Mouse (Mus musculus) forebrain, embryonic 16.5 days (tissue): ENCODE measurements around the gene Ifi208. TPM values are rescaled to one million over a fixed set of nuclear protein-coding genes. Genes with fewer than 3 reads are reported as not detected.
"Not testable (repeated sequence)": the region's sequence is repeated elsewhere in the genome, so short reads cannot be mapped to it uniquely, and the experiment has no call there.

Source experiments
- ATAC-seq: fragments of 200-750 bp; cut with Nextera tagmentation; 2 replicates; pipeline ENCODE4 v1.8.0; 2017; ENCODE audit warnings: mild to moderate bottlenecking, moderate library complexity
- H3K27ac ChIP-seq: fragments of 300-500 bp; sonication (generic); 2 replicates; pipeline ENCODE4 v1.5.1; 2014; ENCODE audit warnings: low read length, control low read depth
- H3K27me3 ChIP-seq: fragments of 300-500 bp; sonication (generic); replicated peaks from 2 replicates; pipeline ENCODE4 v1.6.1; 2014; ENCODE audit warnings: low read length; ENCODE audit not compliant: control insufficient read depth, insufficient read depth
- H3K36me3 ChIP-seq: fragments of 300-500 bp; sonication (generic); 2 replicates; pipeline ENCODE4 v1.6.1; 2014; ENCODE audit not compliant: control insufficient read depth, insufficient read depth
- H3K4me1 ChIP-seq: fragments of 300-500 bp; sonication (generic); replicated peaks from 2 replicates; pipeline ENCODE4 v1.6.1; 2014; ENCODE audit warnings: low read length; ENCODE audit not compliant: control insufficient read depth, insufficient read depth
- H3K4me2 ChIP-seq: fragments of 300-500 bp; sonication (generic); 2 replicates; pipeline ENCODE4 v1.6.1; 2014; ENCODE audit warnings: mild to moderate bottlenecking, low read length, control low read depth
- H3K4me3 ChIP-seq: fragments of 300-500 bp; sonication (generic); replicated peaks from 2 replicates; pipeline ENCODE4 v1.5.1; 2014; ENCODE audit warnings: mild to moderate bottlenecking, low read length, control low read depth
- H3K9ac ChIP-seq: fragments of 300-500 bp; sonication (generic); replicated peaks from 2 replicates; pipeline ENCODE4 v1.6.1; 2014; ENCODE audit warnings: low read depth, low read length, control low read depth
- H3K9me3 ChIP-seq: fragments of 300-500 bp; sonication (generic); 2 replicates; pipeline ENCODE4 v1.6.1; 2016; ENCODE audit warnings: low read length; ENCODE audit not compliant: control insufficient read depth
- WGBS: fragments of 180-500 bp; shearing (Covaris S2); extraction: QIAGEN DNeasy Blood & Tissue Kit; methylation state at CpG from one replicate; pipeline ENCODE4 v1.1.7; 2014; 5-methylcytosine and 5-hydroxymethylcytosine counted together
- microRNA-seq: library from miRNA; unstranded; fragments of <30 nt; microRNA quantifications from one replicate; pipeline ENCODE4, GENCODE M21; 2017
- polyA plus RNA-seq: library from polyadenylated mRNA; unstranded; fragments of >200 nt; fragmentation: Nextera tagmentation; extraction: Ambion mirVana; gene quantifications from 2 replicates; pipeline ENCODE4 v1.2.1, GENCODE M21; 2015

Ifi208 gene
- polyA plus RNA-seq, 1 experiment from 2014 or later: 0.06 TPM

DNA sequence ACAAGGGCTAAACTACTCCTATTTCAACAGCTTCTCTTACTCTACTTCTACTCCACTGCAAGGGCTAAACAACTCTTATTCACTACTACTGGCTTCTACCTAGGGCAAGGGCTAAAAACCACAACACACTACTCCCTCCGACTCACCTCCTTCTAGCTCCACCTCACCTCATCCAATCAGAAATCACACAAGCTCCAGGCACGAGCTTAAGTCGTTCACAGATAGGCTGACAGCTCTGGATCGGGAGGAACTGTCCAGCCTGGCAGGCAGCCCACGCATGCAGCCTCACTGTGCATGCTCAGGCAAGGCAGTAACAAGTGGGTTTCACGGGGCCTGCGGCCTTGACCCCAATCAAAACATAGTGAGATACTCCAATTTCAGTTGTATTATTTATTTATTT, 59.7 kb downstream of the Ifi208 start:
- Histone ChIP-seq H3K4me3 (no peak overlapping the region), H3K9me3 (no peaks in the 10 kb centered on the region), H3K27ac (no peak overlapping the region), H3K36me3 (no peaks in the 10 kb centered on the region), H3K4me1 (no peaks in the 10 kb centered on the region), H3K4me2 (no peak overlapping the region), H3K9ac (no peak overlapping the region), H3K27me3 (no peaks in the 10 kb centered on the region)
- 51% methylated on average over 7 of the region's 7 CpGs for WGBS
- ATAC-seq: no peak

DNA sequence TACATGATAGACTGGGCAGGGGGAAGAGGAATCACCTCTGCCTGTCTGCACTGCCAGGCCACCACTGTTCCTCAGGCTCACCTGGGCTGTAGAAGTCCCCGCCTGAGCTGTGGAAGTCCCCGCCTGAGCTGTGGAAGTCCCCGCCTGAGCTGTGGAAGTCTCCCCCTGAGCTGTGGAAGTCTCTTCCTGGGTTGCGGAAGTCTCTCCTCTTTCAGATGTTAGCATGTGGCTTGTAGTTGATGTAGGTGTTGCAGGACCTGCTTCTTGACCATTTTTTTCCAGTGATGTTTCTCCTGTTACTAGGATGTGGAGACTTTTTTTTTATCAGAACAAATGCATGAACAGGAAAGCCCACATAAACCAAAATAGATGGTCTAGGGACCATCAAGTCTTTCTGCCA, 61.5 kb downstream of the Ifi208 start:
- not testable (repeated sequence) for H3K36me3 ChIP-seq, H3K4me2 ChIP-seq, ATAC-seq, H3K27me3 ChIP-seq, H3K4me3 ChIP-seq, H3K9me3 ChIP-seq, H3K27ac ChIP-seq, H3K9ac ChIP-seq, H3K4me1 ChIP-seq
- WGBS: 88% methylated on average over 4 of the region's 4 CpGs

DNA sequence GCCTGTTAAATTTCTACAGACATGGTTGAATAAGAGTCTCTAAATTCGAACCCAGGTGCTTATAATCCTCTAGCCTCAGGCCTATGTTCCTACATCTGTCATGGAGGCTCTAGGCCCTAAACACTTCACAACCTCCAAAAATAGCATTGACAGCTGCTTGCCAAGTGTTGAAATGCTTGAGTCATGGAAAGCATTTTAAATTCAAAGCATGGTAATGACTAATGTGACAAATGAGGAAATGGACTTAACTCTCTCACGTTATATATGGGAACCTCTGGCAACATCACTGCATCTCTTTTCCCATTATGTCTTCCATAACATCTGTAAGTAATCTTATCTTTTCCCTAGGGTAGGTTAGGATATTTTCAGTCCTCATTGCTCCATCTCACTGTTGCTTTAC, 63.5 kb downstream of the Ifi208 start:
- no peak for ATAC-seq

DNA sequence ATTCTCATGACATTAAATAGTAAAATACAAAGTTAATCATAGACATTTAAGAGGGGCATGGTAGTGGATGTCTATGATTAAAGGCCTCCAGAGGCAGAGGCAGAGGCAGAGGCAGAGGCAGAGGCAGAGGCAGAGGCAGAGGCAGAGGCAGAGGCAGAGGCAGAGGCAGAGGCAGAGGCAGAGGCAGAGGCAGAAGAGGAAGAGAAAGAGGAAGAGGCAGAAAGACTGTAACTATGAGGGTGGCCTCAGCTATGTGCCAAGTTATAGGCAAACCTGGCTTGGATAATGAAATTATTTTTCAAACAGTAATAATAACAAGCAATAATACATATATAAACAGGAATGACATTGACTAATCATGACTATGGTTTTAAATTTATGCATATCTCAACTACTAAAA, 67.1 kb downstream of the Ifi208 start:
- Histone ChIP-seq H3K4me1 (no peaks in the 10 kb centered on the region), H3K4me2 (no peak overlapping the region), H3K27ac (no peak overlapping the region), H3K9ac (no peak overlapping the region), H3K27me3 (no peaks in the 10 kb centered on the region), H3K36me3 (no peaks in the 10 kb centered on the region), H3K4me3 (no peak overlapping the region), H3K9me3 (no peaks in the 10 kb centered on the region)
- ATAC-seq: no peak

More for the DNA sequence above, 63.5 kb downstream of the Ifi208 start:
- Histone ChIP-seq H3K4me3 (no peak overlapping the region), H3K36me3 (no peaks in the 10 kb centered on the region), H3K9ac (no peak overlapping the region), H3K27ac (no peak overlapping the region), H3K27me3 (no peaks in the 10 kb centered on the region), H3K4me1 (no peaks in the 10 kb centered on the region), H3K9me3 (no peaks in the 10 kb centered on the region), H3K4me2 (no peak overlapping the region)
- WGBS: 78% methylated on average over 2 of the region's 2 CpGs

DNA sequence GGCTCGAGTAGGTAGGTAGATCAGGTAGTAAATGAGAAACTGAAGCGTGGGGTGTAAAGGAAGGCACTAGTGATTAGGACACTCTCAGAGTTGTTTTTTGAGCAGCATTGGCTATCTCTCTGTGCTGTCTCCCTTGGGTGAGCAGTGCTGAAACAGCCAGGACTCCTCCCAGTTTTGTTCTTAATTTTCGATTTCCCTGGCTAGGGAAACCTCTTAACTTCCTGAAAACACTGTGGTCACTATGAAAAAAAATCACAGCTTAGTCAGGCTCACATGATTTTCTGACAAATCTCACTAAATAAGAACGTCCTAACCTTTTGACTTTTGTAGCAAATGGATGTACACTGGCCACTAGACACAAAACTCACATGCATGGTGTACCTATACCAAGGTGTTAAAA, 68.2 kb downstream of the Ifi208 start, which contains the start of gene Ifi207:
TSS of gene Ifi207 (minus strand) at position 92 of the 400 bp plus-strand sequence.
- H3K36me3 ChIP-seq: no peaks in the 10 kb centered on the region

DNA sequence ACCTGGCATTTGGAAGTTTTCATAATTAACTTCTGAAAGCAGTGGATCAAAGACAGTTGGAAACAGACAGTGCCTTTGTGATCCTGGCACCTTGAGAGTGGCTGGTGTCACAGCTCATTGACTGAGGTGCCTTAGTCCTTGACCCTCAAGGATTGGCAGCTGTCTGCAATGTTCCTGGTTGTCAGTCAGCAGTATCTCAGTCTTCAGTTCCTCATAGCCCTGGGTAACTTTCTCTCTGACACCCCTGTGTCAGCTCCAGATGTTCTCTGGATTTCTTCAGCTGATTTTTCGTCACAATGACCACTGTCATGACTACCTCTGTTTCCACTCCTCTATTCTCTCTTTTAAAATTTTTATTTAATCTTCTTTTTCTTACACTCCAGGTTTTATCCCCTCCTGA, 68.8 kb downstream of the Ifi208 start:
- 61% methylated on average over 1 of the region's 1 CpGs for WGBS
- no peak overlapping the region for H3K4me2 ChIP-seq
- no peak for ATAC-seq
- H3K9me3 ChIP-seq: no peaks in the 10 kb centered on the region
- no peaks in the 10 kb centered on the region for H3K4me1 ChIP-seq
- H3K36me3 ChIP-seq: no peaks in the 10 kb centered on the region
- H3K4me3 ChIP-seq: no peak overlapping the region
- H3K27me3 ChIP-seq: no peaks in the 10 kb centered on the region
- no peak overlapping the region for H3K27ac ChIP-seq
- H3K9ac ChIP-seq: no peak overlapping the region

More for the DNA sequence above, 68.2 kb downstream of the Ifi208 start, which contains the start of gene Ifi207:
- Histone ChIP-seq H3K9ac (no peak within 1 kb of the TSS), H3K27me3 (no peaks in the 10 kb centered on the region), H3K27ac (no peak within 1 kb of the TSS), H3K9me3 (no peaks in the 10 kb centered on the region), H3K4me3 (no peak within 1 kb of the TSS), H3K4me2 (no peak within 1 kb of the TSS), H3K4me1 (no peaks in the 10 kb centered on the region)
- WGBS: 84% methylated on average over 4 of the region's 4 CpGs
- ATAC-seq: no peak

Small RNA genes lying within 50 kb of the gene (microRNA-seq; reads per million reads assigned to microRNA genes)
- not detected for gene Gm44339

Other genes starting within 250 kb of the Ifi208 start
- not detected in 2 replicates for gene Ifi206, start 182.6 kb upstream of the Ifi208 start, polyA plus RNA-seq
- gene Ifi214, start 137.7 kb upstream of the Ifi208 start, polyA plus RNA-seq: not detected in 2 replicates
- not detected in 2 replicates for gene Ifi213, start 74.4 kb upstream of the Ifi208 start, polyA plus RNA-seq
- 0.09 TPM in 1 of 2 replicates, not detected in the other for gene Ifi209, start 42.8 kb upstream of the Ifi208 start, polyA plus RNA-seq
- 0.11 and 0.39 TPM in 2 replicates for gene Ifi207, start 68.1 kb downstream of the Ifi208 start, polyA plus RNA-seq
- 0.24 and 0.70 TPM in 2 replicates for gene Ifi204, start 93.3 kb downstream of the Ifi208 start, polyA plus RNA-seq
- gene Ifi211, start 239.4 kb downstream of the Ifi208 start, polyA plus RNA-seq: 0.24 and 0.37 TPM in 2 replicates